Mouse (Mus musculus): ENCODE measurements around the gene Nacc1. TPM values are rescaled to one million over a fixed set of nuclear protein-coding genes. Genes with fewer than 3 reads are reported as not detected.

Nacc1 gene
- total and polyA plus RNA-seq, 2 experiments from 2014 or later = 13.8 to 102 TPM

- Histone ChIP-seq H3K27me3 (ENCODE audit: insufficient read depth, low read length) (no peaks in the 10 kb centered on the region), H3K9ac (replicated peaks; ENCODE audit: low read length, poor library complexity, severe bottlenecking) (no peak overlapping the region), H3K4me1 (ENCODE audit: insufficient read depth, low read length) (no peaks in the 10 kb centered on the region), H3K36me3 (ENCODE audit: insufficient read depth, low read length) (peaks cover 8% of the 10 kb centered on the region), H3K4me3 (ENCODE audit: low read depth, low read length) (no peak overlapping the region), H3K9me3 (ENCODE audit: low read length) (no peaks in the 10 kb centered on the region), H3K4me2 (ENCODE audit: low read depth, low read length, poor library complexity, severe bottlenecking) (no peak overlapping the region), H3K27ac (ENCODE audit: low read depth, low read length) (no peak overlapping the region)
- no peak for DNase-seq (ENCODE audit: low spot score)
- whole genome bisulfite sequencing = 79% methylated on average over 8 of the region's 8 CpGs
- no peak; the same call in 1 of the 2 replicates for TF ChIP-seq CTCF (IDR thresholded peaks at IDR 0.05)
- no peak for ATAC-seq (ENCODE audit: low FRiP score)
Measured at GRCm38 (mm10) chr8:84621102-84621625, 66.5 kb downstream of the Nacc1 start.

Other genes with a start within 250 kb of the Nacc1 start
- 3.9 and 4.3 TPM in 2 replicates for gene Ier2, start 25.0 kb downstream of the Nacc1 start, total RNA-seq (2014; rRNA removed)
- gene Ier2, start 25.0 kb downstream of the Nacc1 start, polyA plus RNA-seq (2015; fragmentation: Nextera tagmentation; extraction: Ambion mirVana) = 12.8 and 14.7 TPM in 2 replicates
- gene Trmt1, start 1.6 kb downstream of the Nacc1 start, total RNA-seq (2014; rRNA removed) = 88.5 and 99.5 TPM in 2 replicates
- 74.2 and 75.0 TPM in 2 replicates for gene Trmt1, start 1.6 kb downstream of the Nacc1 start, polyA plus RNA-seq (2015; fragmentation: Nextera tagmentation; extraction: Ambion mirVana)
- gene Lyl1, start 13.6 kb upstream of the Nacc1 start, total RNA-seq (2014; rRNA removed) = 4.6 and 4.8 TPM in 2 replicates
- 2.0 and 2.8 TPM in 2 replicates for gene Lyl1, start 13.6 kb upstream of the Nacc1 start, polyA plus RNA-seq (2015; fragmentation: Nextera tagmentation; extraction: Ambion mirVana)
- gene G430095P16Rik, start 35.1 kb upstream of the Nacc1 start, total RNA-seq (2014; rRNA removed) = not detected in 2 replicates
- 0.39 and 0.71 TPM in 2 replicates for gene G430095P16Rik, start 35.1 kb upstream of the Nacc1 start, polyA plus RNA-seq (2015; fragmentation: Nextera tagmentation; extraction: Ambion mirVana)
- 40.1 and 62.5 TPM in 2 replicates for gene Nfix, start 112.5 kb upstream of the Nacc1 start, total RNA-seq (2014; rRNA removed)
- gene Nfix, start 112.5 kb upstream of the Nacc1 start, polyA plus RNA-seq (2015; fragmentation: Nextera tagmentation; extraction: Ambion mirVana) = 41.7 and 53.7 TPM in 2 replicates
- gene Dand5, start 135.0 kb upstream of the Nacc1 start, total RNA-seq (2014; rRNA removed) = 7.6 and 7.7 TPM in 2 replicates
- 12.6 and 14.5 TPM in 2 replicates for gene Dand5, start 135.0 kb upstream of the Nacc1 start, polyA plus RNA-seq (2015; fragmentation: Nextera tagmentation; extraction: Ambion mirVana)
- gene Gadd45gip1, start 143.7 kb upstream of the Nacc1 start, total RNA-seq (2014; rRNA removed) = 27.5 and 28.2 TPM in 2 replicates
- 42.9 and 45.1 TPM in 2 replicates for gene Gadd45gip1, start 143.7 kb upstream of the Nacc1 start, polyA plus RNA-seq (2015; fragmentation: Nextera tagmentation; extraction: Ambion mirVana)
- 43.8 and 57.5 TPM in 2 replicates for gene Rad23a, start 152.8 kb upstream of the Nacc1 start, total RNA-seq (2014; rRNA removed)
- 83.5 and 88.3 TPM in 2 replicates for gene Rad23a, start 152.8 kb upstream of the Nacc1 start, polyA plus RNA-seq (2015; fragmentation: Nextera tagmentation; extraction: Ambion mirVana)
- 369 and 436 TPM in 2 replicates for gene Calr, start 159.1 kb upstream of the Nacc1 start, total RNA-seq (2014; rRNA removed)
- gene Calr, start 159.1 kb upstream of the Nacc1 start, polyA plus RNA-seq (2015; fragmentation: Nextera tagmentation; extraction: Ambion mirVana) = 444 and 445 TPM in 2 replicates
- 74.8 and 84.6 TPM in 2 replicates for gene Farsa, start 169.1 kb upstream of the Nacc1 start, total RNA-seq (2014; rRNA removed)
- 92.7 and 103 TPM in 2 replicates for gene Farsa, start 169.1 kb upstream of the Nacc1 start, polyA plus RNA-seq (2015; fragmentation: Nextera tagmentation; extraction: Ambion mirVana)
- gene Syce2, start 184.2 kb upstream of the Nacc1 start, total RNA-seq (2014; rRNA removed) = 29.5 and 31.7 TPM in 2 replicates
- 56.2 and 61.4 TPM in 2 replicates for gene Syce2, start 184.2 kb upstream of the Nacc1 start, polyA plus RNA-seq (2015; fragmentation: Nextera tagmentation; extraction: Ambion mirVana)
- 22.1 and 30.5 TPM in 2 replicates for gene Gcdh, start 206.1 kb upstream of the Nacc1 start, total RNA-seq (2014; rRNA removed)
- gene Gcdh, start 206.1 kb upstream of the Nacc1 start, polyA plus RNA-seq (2015; fragmentation: Nextera tagmentation; extraction: Ambion mirVana) = 33.2 and 35.3 TPM in 2 replicates
- gene Klf1, start 214.1 kb upstream of the Nacc1 start, total RNA-seq (2014; rRNA removed) = 0.52 TPM in 1 of 2 replicates, not detected in the other
- gene Klf1, start 214.1 kb upstream of the Nacc1 start, polyA plus RNA-seq (2015; fragmentation: Nextera tagmentation; extraction: Ambion mirVana) = 0.36 and 0.52 TPM in 2 replicates
- gene Dnase2a, start 220.7 kb upstream of the Nacc1 start, total RNA-seq (2014; rRNA removed) = 4.3 and 5.7 TPM in 2 replicates
- 6.7 and 8.2 TPM in 2 replicates for gene Dnase2a, start 220.7 kb upstream of the Nacc1 start, polyA plus RNA-seq (2015; fragmentation: Nextera tagmentation; extraction: Ambion mirVana)
- 85.9 and 92.0 TPM in 2 replicates for gene Mast1, start 249.5 kb upstream of the Nacc1 start, total RNA-seq (2014; rRNA removed)
- gene Mast1, start 249.5 kb upstream of the Nacc1 start, polyA plus RNA-seq (2015; fragmentation: Nextera tagmentation; extraction: Ambion mirVana) = 79.8 and 89.0 TPM in 2 replicates

Data from midbrain, postnatal 0 days (tissue).